Mouse (Mus musculus) gastrocnemius, postnatal 10 days (tissue): Measurements from ENCODE around the gene Mctp1. TPM values are rescaled to one million over a fixed set of nuclear protein-coding genes. Genes with fewer than 3 reads are reported as not detected.

ENCODE experiments used
- DNase-seq: peaks from one replicate; pipeline ENCODE4 v3.0.0; 2021; ENCODE audit warnings: mixed read lengths
- total RNA-seq, 2 experiments: library from RNA; stranded (reverse); gene quantifications; 2 replicates each; pipeline ENCODE4 v1.2.3; 2021

Gene Mctp1
- total RNA-seq, 2 experiments from 2014 or later: 1.7 TPM

- DNase-seq: no peak
Measured at GRCm38 (mm10) chr13:76824932-76825694, 440.8 kb downstream of the Mctp1 start.

DNA sequence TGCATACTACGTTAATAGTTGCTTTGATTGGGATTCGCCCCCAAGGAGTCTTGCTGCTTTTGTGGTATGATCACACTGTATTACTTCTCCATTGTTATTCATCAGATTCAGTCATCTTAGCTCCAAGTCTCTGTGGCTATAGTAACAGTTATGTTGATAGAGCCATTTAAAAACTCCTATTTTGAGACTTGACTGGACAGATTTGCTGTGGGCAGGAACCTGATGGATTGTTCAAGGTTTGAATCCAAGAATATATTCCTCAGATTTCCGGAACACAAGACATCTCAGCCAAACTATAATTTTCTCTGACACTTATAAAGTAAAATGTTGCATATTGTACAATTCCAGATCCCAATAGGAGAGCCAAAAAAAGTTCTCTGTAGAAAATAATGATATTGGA lies 443.4 kb downstream of the Mctp1 start:
- no peak for DNase-seq

GRCm38 (mm10) chr13:76838031-76838430 lies 453.7 kb downstream of the Mctp1 start:
- no peak for DNase-seq

- DNase-seq: no peak
Measured at GRCm38 (mm10) chr13:76840712-76841111, 456.4 kb downstream of the Mctp1 start.

GRCm38 (mm10) chr13:76844629-76845255 lies 460.4 kb downstream of the Mctp1 start:
- DNase-seq: peak; percentile 60

DNA sequence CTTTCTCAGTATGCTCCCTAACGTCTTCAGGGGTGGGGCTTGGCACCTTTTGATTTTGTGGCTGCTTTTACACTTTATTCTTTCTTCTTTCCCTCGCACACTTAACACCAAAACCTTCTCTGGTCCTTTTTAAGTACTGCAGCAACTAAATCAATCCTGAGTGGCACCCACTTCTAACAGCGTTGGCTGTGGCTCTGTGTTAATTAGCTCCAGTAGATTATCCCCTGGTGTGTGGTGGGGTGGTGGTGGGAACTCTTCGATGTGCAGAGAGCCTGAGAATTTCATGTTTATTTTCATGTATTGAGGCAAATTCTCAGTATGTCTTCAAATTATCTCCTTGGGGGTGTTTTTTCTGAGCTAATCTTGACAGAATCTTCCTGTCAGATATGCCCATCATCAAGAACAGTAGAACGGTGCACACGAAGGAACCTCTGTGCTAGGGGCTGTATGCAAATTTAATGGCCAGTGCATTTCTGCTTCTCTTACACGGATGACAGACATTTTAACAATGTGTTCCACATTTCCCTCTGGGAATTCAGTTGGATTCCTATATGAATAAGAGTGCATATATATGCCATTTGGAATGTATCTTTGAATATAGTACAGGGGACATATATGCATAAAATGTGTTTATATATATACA lies 466.2 kb downstream of the Mctp1 start:
- DNase-seq: no peak

DNA sequence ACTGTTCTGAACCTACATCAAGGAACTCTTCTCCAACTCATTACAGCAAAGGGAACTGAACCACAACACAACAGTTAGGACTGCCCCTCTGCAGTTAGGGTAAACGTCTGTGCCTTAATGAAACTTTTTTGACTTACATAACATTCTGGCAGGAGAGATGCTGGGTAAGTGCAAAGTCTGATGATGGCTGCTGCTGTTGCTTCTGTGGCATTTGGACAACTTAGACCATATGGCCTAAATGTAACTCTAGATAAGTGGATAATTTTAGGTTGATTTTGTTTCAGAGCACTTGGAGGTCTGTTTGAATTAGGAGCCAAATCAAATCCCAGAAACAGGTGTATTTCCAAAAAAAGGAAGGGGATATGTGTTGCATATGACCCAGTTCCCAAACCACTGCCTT lies 470.0 kb downstream of the Mctp1 start:
- no peak for DNase-seq

- no peak for DNase-seq
Measured at GRCm38 (mm10) chr13:76855021-76855420, 470.7 kb downstream of the Mctp1 start.

GRCm38 (mm10) chr13:76857024-76857423 lies 472.7 kb downstream of the Mctp1 start:
- no peak for DNase-seq

DNA sequence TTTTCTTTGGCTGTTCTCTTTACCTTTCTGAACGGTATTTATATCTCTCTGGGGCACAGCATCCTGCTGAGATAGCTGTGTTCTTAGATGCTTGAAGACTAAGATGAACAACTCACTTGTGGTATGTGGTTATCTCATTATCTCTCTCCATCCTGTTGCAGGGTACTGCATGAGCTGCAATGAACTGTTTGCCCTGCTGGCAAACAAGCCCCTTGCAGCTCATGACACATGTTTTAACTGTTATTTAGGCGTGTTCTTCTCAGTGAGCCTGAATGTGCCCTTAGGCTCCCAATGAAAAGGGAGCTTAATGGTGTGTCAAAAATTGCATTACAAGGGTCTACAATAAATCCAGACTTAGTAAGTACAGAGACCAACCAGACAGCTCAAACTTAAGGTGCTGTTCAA lies 473.7 kb downstream of the Mctp1 start:
- DNase-seq: no peak

DNA sequence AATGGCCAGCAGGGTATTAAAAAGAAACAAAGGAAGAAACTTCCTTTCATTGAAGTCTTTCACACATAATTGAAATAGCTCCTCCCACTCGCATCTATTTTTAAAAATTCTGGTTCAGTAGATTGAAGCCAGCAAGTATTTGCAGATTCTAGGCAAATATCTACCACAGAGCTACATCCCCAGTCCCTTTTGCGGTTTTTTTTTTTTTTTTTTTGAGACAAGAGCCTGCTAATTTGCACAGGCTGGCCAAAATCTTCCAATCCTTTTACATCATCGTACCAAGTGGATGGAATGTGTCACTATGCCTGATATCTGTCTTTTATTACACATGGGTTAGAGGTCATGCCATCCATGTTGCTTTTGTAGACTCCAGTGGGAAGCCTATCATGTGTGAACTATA lies 486.0 kb downstream of the Mctp1 start:
- no peak for DNase-seq

DNA sequence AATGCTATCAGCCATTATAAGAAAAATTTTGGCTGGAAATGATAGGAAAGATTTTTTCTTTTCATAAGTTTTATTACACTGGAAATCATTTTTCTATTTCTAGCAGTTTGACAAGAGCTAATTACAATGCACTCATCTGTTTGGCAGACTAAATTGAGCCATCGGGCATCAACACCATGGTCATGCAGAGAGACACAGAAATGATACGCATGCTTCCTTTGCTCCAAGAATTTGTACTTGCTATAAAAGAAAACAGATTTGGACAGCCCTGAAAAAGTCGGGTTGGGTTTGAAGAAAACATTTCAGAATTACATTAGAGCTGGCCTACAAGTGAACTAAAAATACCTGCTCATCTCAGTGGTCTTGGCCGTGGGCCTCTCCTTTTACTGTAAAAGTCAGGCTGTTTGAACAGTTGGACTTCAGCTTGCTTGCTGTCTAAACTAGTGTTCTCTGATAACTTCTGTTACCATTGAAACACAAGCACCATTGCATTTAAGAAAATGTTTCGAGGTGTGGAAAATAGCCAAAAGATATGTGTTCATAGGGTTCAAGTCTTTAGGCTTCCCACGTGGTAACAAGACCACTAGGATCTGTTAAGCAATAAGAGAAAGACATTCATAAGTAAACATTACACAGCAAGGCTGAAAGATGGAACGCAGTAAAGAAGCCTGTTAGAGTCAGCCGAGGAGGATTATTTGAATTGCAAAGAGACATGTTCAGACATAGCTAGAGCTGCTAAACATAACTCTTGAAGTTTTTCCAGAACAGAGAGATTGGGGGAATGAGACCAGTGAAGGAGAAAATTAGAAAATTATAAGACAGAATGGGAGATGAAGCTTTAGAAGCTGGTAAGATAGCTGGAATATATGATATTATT lies 493.8 kb downstream of the Mctp1 start:
- DNase-seq: no peak

GRCm38 (mm10) chr13:76879008-76879407 lies 494.7 kb downstream of the Mctp1 start:
- DNase-seq: no peak

DNA sequence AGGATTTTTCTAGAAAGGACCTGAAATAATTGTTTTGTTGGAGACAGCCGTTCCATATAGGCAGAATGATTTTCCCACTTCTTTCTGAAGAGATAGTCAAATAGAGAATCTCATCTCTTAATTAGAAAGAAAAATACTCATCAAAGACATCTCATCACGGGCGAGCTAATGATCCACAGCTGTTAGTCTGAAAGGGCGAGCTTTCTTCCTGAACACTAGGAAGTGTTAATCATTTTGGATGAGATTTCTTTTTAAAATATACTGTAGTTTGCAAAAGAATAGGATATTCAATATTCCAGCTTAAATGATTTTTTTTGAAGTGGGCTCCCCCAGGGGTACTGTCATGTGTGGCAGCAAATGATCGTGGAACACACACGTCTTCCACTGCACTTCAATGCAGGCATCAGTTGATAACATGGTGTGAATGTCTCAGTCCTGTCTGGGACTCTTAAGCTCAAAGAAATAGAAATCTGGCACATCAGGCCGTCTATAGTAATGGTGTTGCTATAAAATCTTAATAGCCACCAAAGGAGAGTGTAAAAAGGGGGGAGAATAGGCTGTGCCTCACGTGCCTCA lies 500.3 kb downstream of the Mctp1 start:
- DNase-seq: no peak

DNA sequence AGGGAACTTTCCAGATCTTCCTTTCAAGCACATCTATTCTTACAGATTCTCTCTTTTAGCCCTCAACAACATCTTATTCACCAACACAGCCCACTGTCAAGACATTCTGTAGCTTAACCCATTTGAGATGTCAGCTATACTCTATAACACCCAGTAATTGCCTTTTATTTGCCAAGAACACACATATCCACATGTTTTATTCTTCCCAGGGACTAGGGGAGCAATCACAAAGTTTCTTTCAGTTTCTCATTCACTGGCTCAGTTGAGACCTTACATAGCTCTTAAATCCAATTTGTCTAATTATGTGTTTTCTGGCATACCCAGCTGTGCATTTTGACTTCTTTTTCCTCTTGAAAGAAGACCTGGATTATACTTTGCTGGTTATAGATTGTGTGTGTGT lies 508.7 kb downstream of the Mctp1 start:
- no peak for DNase-seq

GRCm38 (mm10) chr13:76895770-76896456 lies 511.6 kb downstream of the Mctp1 start:
- no peak for DNase-seq

DNA sequence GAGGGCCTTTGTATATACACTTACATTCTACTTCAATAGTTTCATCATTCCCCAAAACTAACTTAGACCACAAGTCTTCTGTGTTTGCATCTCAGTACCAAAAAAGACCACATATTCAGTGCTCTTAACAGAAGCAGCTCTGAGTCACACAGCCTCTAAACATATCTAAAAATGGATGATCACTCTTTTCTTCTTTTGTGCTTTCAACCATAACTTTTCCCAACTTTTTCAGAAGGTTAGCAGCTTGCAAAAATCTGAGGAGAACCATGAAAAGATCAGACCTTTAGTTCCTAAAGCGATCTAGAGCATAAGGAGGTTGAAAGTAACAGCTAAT lies 512.1 kb downstream of the Mctp1 start:
- DNase-seq: no peak

DNA sequence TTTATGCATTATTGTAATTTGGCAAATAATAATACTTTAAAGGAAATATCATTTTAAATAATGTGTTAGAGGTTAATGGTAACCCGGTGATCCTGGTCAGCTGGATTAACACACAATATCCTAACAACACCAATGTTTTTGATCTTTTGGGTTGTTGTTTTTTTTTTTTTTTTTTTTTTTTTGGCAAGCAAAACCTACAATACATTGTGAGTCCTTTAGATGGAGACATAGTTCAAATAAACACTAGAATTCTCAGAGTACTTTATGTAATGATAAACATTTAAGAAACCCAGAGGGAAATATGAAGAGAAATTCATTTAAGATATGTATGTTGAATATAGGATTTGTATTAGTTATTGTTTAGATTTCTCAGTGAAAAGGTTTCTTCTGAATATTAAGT lies 534.0 kb downstream of the Mctp1 start:
- no peak for DNase-seq

- DNase-seq: no peak
Measured at GRCm38 (mm10) chr13:76926851-76927250, 542.5 kb downstream of the Mctp1 start.

GRCm38 (mm10) chr13:76927875-76928440 lies 543.6 kb downstream of the Mctp1 start:
- no peak for DNase-seq

DNA sequence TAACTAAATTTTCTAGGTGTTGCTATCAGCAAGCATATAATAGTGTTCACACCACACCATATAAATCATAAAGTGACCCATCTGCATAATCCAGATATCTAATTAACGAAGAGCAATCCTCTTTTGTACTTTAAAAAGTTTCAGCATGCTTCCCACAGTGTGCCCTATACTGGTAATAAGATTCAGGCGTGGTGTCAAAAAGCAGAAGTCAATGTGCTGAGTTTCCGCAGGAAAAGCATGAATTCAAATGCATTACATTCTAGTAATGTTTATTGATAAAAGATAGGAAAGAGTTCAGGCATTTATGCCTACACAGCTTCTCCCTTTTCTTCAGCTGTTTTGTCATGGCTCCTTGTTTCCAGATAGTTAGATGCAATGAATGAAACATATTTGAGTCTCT lies 544.8 kb downstream of the Mctp1 start:
- no peak for DNase-seq
